Mouse (Mus musculus) cerebral cortex, adult 2 months (tissue): ENCODE results near the gene Zbtb8os.

ENCODE experiments used
- WGBS: fragments of 180-500 bp; shearing (Covaris S2); methylation state at CpG from one replicate; pipeline ENCODE4 v1.1.7; 2018; 5-methylcytosine and 5-hydroxymethylcytosine counted together

The Zbtb8os gene

GRCm38 (mm10) chr4:129335216-129336074 lies at the start of gene Zbtb8os, which contains the start of gene Rbbp4:
TSS of gene Zbtb8os (plus strand) at chr4:129335695.
TSS of gene Rbbp4 (minus strand) at chr4:129335370.
- under 1% methylated on average over 73 of the region's 73 CpGs for WGBS

GRCm38 (mm10) chr4:129286001-129286682 lies 49.4 kb upstream of the Zbtb8os start:
- 46% methylated on average over 5 of the region's 5 CpGs for WGBS

- 5% methylated on average over 28 of the region's 28 CpGs for WGBS
These were observed 48.6 kb upstream of the Zbtb8os start for GRCm38 (mm10) chr4:129286683-129287471.

- 3% methylated on average over 51 of the region's 53 CpGs for WGBS
These were observed 48.0 kb upstream of the Zbtb8os start, which contains the start of gene Sync for GRCm38 (mm10) chr4:129287472-129287981. TSS of gene Sync (plus strand) at chr4:129287617.

- 45% methylated on average over 3 of the region's 3 CpGs for whole genome bisulfite sequencing
These were observed 47.4 kb upstream of the Zbtb8os start for GRCm38 (mm10) chr4:129288067-129288466.

GRCm38 (mm10) chr4:129289671-129290070 lies 45.8 kb upstream of the Zbtb8os start:
- 63% methylated on average over 8 of the region's 8 CpGs for WGBS

GRCm38 (mm10) chr4:129292831-129293230 lies 42.7 kb upstream of the Zbtb8os start:
- 81% methylated on average over 7 of the region's 7 CpGs for WGBS

- WGBS: 63% methylated on average over 16 of the region's 16 CpGs
These were observed 41.8 kb upstream of the Zbtb8os start for GRCm38 (mm10) chr4:129293702-129294101.

- 91% methylated on average over 2 of the region's 2 CpGs for WGBS
These were observed 40.3 kb upstream of the Zbtb8os start for GRCm38 (mm10) chr4:129295188-129295587.

GRCm38 (mm10) chr4:129296066-129296465 lies 39.4 kb upstream of the Zbtb8os start:
- 79% methylated on average over 7 of the region's 7 CpGs for WGBS

- 52% methylated on average over 4 of the region's 4 CpGs for WGBS
These were observed 37.8 kb upstream of the Zbtb8os start for GRCm38 (mm10) chr4:129297724-129298123.

- WGBS: 67% methylated on average over 10 of the region's 10 CpGs
These were observed 36.4 kb upstream of the Zbtb8os start for GRCm38 (mm10) chr4:129299121-129299520.

- 76% methylated on average over 5 of the region's 5 CpGs for WGBS
These were observed 32.1 kb upstream of the Zbtb8os start for GRCm38 (mm10) chr4:129303401-129303800.

GRCm38 (mm10) chr4:129303816-129304215 lies 31.7 kb upstream of the Zbtb8os start:
- 70% methylated on average over 9 of the region's 9 CpGs for WGBS

GRCm38 (mm10) chr4:129304306-129304705 lies 31.2 kb upstream of the Zbtb8os start:
- WGBS: 38% methylated on average over 1 of the region's 1 CpGs

- 96% methylated on average over 1 of the region's 1 CpGs for WGBS
These were observed 27.6 kb upstream of the Zbtb8os start for GRCm38 (mm10) chr4:129307936-129308335.

- WGBS: 67% methylated on average over 3 of the region's 3 CpGs
These were observed 21.6 kb upstream of the Zbtb8os start for GRCm38 (mm10) chr4:129313886-129314285.

- 94% methylated on average over 1 of the region's 1 CpGs for WGBS
These were observed 14.6 kb upstream of the Zbtb8os start for GRCm38 (mm10) chr4:129320876-129321275.

GRCm38 (mm10) chr4:129322042-129322441 lies 13.5 kb upstream of the Zbtb8os start:
- 55% methylated on average over 5 of the region's 5 CpGs for WGBS

GRCm38 (mm10) chr4:129323491-129323890 lies 12.0 kb upstream of the Zbtb8os start:
- WGBS: 69% methylated on average over 1 of the region's 1 CpGs

- WGBS: 33% methylated on average over 1 of the region's 1 CpGs
These were observed 10.7 kb upstream of the Zbtb8os start for GRCm38 (mm10) chr4:129324756-129325155.

GRCm38 (mm10) chr4:129326191-129326590 lies 9.3 kb upstream of the Zbtb8os start:
- 31% methylated on average over 1 of the region's 1 CpGs for WGBS
